Mouse (Mus musculus): ENCODE measurements at regions not wholly inside any gene's neighbourhood (a gene's known extent, or its start where the extent isn't known, plus 50 kb on each side); places are given as distances from the start of the nearest gene placed in this dataset.

DNA sequence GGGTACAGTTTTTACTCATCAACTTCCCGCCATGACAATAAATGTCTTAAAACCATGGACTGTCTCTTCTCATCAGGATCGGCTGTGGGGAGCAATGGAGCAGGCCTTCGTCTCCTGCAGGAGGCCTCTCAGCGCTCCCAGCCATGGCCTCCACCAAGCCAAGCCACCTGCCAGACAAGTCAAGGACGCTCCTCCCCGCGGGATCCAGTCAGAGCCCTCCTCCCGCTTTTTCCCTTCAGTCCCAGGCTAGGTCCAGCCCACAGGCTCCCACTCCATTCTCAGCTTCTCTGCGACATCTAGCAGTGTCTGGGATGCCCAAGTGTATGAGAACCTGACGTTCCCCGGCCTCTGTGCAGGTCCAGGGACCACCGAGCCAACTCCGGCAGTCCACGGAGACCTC is 90.2 kb downstream of the Enc1 start:
- TF ChIP-seq POLR2A (IDR thresholded peaks at IDR 0.05; ENCODE audit: extremely low read depth, insufficient read depth, low read length) (no peak), CTCF (IDR thresholded peaks at IDR 0.05; ENCODE audit: low read depth, low read length) (no peak)

All from liver, adult 2 months (tissue).